Mouse (Mus musculus): Measurements from ENCODE around the gene Golga2.

Gene Golga2

GRCm38 (mm10) chr2:32317791-32318417, 30.7 kb downstream of the Golga2 start:
- no peak for DNase-seq (ENCODE audit: low spot score in 2 of 2)

GRCm38 (mm10) chr2:32318709-32319585, 31.8 kb downstream of the Golga2 start:
- DNase-seq (ENCODE audit: low spot score in 2 of 2), result no peak

DNA sequence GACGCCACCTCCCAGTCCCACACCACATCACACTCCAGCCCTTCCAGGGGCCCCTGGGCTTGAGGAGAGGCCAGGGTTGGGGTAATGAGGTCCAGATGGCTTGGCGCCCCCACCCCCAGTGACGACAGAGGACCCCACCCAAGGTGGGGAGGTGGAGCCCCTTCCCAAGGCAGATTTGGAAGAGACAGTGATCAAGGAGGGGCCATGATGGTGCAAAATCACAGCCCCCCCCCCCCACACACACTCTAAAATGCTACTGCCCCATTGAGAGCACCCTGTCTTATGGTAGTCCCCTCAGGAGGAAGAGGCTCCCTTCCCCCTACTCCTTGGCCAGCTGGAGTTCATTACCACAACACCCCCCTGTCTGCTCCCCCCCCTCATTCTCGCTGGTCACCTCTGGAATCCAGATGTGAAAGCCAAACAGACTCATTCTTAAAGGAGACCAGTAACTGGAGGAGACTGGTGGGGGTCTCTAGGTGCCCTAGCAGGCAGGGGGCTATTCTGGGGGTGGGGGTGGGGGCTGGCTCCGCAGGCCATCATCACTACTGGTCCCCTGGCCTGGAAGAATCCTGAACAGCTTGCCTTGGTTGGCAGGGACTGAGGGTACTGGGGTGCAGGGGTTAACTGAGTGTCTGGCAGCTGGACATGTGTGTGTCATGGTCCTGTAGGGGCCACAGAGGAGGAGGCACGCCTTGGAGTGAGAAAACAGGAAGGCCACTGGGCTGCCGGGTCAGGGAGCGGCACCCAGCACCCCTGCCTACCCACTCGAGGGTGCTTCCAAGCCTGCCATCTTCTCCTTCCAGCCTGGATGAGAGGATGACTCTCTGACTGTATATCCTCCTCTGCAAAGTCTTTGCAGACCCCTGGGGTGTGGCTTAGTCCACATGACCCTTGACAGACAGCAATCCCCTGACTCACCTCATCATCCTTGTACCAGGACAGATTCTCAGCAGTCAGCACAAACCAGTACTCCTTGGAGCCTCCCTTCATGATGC, 32.7 kb downstream of the Golga2 start:
- DNase-seq (ENCODE audit: low spot score in 2 of 2), result no peak

DNA sequence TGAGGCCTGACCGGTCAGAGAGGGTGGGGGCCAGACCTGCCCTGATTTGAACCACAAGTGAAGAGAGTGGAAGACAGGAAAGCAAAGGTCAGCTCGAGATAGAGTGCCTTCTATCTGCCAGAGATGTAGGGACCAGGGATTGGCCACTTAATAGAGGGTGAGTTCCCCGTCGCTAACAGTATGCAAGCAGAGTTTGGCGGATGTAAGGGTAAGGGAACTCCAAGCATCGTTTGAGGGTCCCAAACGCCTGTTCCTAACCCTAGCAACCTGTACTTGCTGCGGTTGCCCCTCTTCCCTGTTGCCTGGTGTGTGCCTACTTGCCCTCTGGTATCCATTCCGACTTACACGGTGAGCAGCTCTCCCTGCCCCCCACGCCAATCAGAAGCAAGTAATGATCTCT, 33.5 kb downstream of the Golga2 start:
- DNase-seq (ENCODE audit: low spot score in 2 of 2), result no peak

GRCm38 (mm10) chr2:32321591-32322298, 34.6 kb downstream of the Golga2 start:
- DNase-seq (ENCODE audit: low spot score in 2 of 2), result no peak

DNA sequence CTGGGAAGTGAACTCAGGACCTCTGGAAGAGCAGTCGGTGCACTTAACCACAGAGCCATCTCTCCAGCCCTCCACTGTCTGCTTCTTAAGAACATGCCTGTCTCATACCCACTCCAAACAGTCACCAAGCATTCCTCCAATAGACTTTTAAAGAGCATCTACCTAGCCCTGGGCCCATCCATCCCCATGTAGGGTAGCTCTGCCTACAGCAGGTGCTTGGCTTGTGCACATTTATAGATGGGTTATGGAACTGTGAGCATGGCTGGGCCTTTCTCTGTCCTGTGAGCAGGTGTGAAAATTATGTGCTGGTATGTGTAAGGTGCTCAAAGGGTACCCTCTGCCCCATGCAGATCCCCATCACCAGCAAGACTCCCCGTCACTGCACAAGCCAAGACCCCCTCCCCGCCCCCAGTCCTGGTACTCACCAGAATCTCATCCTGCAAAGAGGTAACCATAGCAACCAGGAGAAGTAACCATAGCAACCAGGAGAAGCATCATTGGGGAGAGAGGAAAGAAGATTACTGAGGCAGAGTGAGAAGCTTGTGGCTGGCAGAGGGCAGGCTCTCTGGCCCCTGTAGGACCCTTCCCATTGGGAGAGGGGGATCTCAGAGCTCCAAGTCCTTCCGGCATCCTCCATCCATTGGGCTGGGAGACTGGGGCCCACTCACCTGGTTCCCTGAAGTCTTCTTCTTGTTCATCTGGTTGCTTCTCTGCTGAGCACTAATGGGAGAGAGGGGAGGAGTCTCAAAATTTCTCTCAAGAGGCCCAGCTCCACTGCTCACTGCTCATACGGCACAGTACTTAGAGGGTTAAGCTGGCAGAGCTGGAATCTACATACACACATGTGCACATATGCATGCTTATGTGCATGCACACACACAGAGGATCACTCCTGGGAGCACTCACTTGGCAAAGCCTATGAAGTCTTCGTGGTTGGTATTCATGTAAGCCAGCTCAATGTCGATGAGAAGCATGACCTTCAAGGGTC, 35.9 kb downstream of the Golga2 start:
- no peak for DNase-seq (ENCODE audit: low spot score in 2 of 2)

- DNase-seq (ENCODE audit: low spot score in 2 of 2), result no peak
Measured at GRCm38 (mm10) chr2:32324322-32324721, 37.1 kb downstream of the Golga2 start.

- DNase-seq (ENCODE audit: low spot score in 2 of 2), result no peak
Measured at GRCm38 (mm10) chr2:32325342-32325741, 38.2 kb downstream of the Golga2 start.

DNA sequence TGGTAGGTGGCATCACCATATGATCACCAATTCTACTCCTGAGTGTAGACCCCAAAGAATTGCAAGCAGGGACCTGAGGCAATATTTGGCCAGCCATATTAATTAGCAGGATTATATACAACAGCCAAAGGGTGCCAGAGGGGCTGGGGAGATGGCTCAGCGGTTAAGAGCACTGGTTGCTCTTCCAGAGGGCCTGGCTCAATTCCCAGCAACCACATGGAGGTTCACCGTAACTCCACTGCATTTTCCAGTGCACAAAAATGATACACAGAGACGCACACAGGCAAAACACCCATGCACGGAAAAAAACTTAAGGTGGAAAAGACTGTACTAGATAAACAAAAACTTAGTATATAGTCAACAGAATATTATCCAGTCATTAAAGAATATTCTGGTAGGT, 40.0 kb downstream of the Golga2 start:
- no peak for DNase-seq (ENCODE audit: low spot score in 2 of 2)

- DNase-seq (ENCODE audit: low spot score in 2 of 2), result no peak
Measured at GRCm38 (mm10) chr2:32328911-32329460, 41.8 kb downstream of the Golga2 start.

DNA sequence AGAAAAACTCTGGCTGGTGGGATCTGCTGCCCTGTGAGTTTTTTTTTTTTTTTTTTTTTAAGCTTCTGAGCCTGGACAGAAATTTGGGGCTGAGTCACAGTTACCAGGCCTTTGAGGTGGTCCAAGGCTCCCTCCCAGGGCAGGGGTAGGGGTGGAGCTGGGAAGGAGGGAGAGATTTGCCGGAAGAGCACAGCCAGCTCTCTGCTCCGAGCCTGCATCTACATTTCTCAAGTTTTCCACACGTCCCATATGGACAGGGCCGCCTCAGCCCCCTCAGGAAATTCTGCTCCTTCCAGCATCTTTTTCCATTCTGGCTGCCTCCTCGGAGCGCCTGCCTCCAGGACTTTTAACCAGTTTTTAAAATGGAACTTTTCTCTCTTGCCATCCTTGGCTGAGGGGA, 42.3 kb downstream of the Golga2 start:
- no peak for DNase-seq (ENCODE audit: low spot score in 2 of 2)

GRCm38 (mm10) chr2:32332159-32332558, 45.0 kb downstream of the Golga2 start:
- DNase-seq (ENCODE audit: low spot score in 2 of 2), result no peak

DNA sequence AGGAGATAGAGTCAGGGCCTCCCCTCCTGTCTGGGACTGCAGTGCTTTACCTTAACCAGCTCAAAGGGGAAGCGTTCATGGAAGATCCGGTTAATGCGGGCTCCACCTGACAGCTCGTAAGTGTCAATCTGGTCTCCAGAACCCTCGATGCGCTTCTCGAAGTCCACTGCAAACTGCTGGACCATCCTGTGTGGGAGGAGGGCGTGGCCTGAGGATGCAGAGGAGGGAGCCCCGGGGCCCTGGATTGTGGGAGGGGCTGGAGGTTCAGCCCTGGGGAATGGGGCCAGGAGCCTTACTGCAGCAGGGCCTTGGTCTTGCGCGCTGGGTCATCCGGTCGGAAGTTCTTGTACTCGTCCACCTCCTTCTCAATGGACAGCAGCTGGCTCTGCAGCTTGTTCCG, 48.7 kb downstream of the Golga2 start:
- no peak for DNase-seq (ENCODE audit: low spot score in 2 of 2)

GRCm38 (mm10) chr2:32339912-32340642, 52.9 kb downstream of the Golga2 start:
- no peak for DNase-seq (ENCODE audit: low spot score in 2 of 2)

GRCm38 (mm10) chr2:32340836-32341633, 53.9 kb downstream of the Golga2 start:
- DNase-seq (ENCODE audit: low spot score in 2 of 2), result no peak

GRCm38 (mm10) chr2:32341634-32341939, 54.4 kb downstream of the Golga2 start:
- DNase-seq (ENCODE audit: low spot score in 2 of 2), result no peak

GRCm38 (mm10) chr2:32342039-32342438, 54.9 kb downstream of the Golga2 start:
- no peak for DNase-seq (ENCODE audit: low spot score in 2 of 2)

- DNase-seq (ENCODE audit: low spot score in 2 of 2), result no peak
Measured at GRCm38 (mm10) chr2:32342539-32343350, 55.6 kb downstream of the Golga2 start.

Measured in spleen, postnatal 4 days (tissue).